Mouse (Mus musculus): ENCODE measurements at regions not wholly inside any gene's neighbourhood (a gene's known extent, or its start where the extent isn't known, plus 50 kb on each side); places are given as distances from the start of the nearest gene placed in this dataset.

GRCm38 (mm10) chr6:84270518-84271165 lies 262.3 kb downstream of the Dysf start:
- intact Hi-C loops (cut with DNase I), result no loop called here
- DNase-seq, result peak; percentile 36

- intact Hi-C loops (cut with DNase I), result no loop called here
- DNase-seq, result no peak
Observed at GRCm38 (mm10) chr6:84269478-84269877, 261.1 kb downstream of the Dysf start.

GRCm38 (mm10) chr6:84269023-84269422 lies 260.6 kb downstream of the Dysf start:
- DNase-seq, result no peak
- intact Hi-C loops (cut with DNase I), result no loop called here

GRCm38 (mm10) chr6:84268111-84268510 lies 259.7 kb downstream of the Dysf start:
- no peak for DNase-seq
- intact Hi-C loops (cut with DNase I), result no loop called here

- intact Hi-C loops (cut with DNase I), result no loop called here
- DNase-seq, result no peak
Observed at GRCm38 (mm10) chr6:84267526-84267925, 259.1 kb downstream of the Dysf start.

GRCm38 (mm10) chr6:84266736-84267135 lies 258.3 kb downstream of the Dysf start:
- intact Hi-C loops (cut with DNase I), result no loop called here
- peak in 1 of 2 experiments; percentile 39 for DNase-seq

GRCm38 (mm10) chr6:84264681-84265080 lies 256.3 kb downstream of the Dysf start:
- no peak for DNase-seq
- intact Hi-C loops (cut with DNase I), result no loop called here

- no peak for DNase-seq
- intact Hi-C loops (cut with DNase I), result no loop called here
Observed at GRCm38 (mm10) chr6:84263686-84264085, 255.3 kb downstream of the Dysf start.

GRCm38 (mm10) chr6:84262766-84263165 lies 254.4 kb downstream of the Dysf start:
- intact Hi-C loops (cut with DNase I), result no loop called here
- no peak for DNase-seq

- intact Hi-C loops (cut with DNase I), result no loop called here
- DNase-seq, result no peak
Observed at GRCm38 (mm10) chr6:84261483-84261882, 253.1 kb downstream of the Dysf start.

All from heart, postnatal 14 days (tissue).